Mouse (Mus musculus) bone marrow, adult 2 months (tissue): ENCODE results near the gene Prkn. TPM values are rescaled to one million over a fixed set of nuclear protein-coding genes. Genes with fewer than 3 reads are reported as not detected.

Source experiments
- H3K27ac ChIP-seq: fragments of 200-500 bp; 2 replicates; pipeline ENCODE4 v1.5.1; 2012; ENCODE audit warnings: low read depth, mild to moderate bottlenecking, control low read depth, inconsistent platforms, low read length; ENCODE audit not compliant: control insufficient read depth, poor library complexity, insufficient read depth
- H3K4me1 ChIP-seq: fragments of 200-500 bp; 2 replicates; pipeline ENCODE4 v1.6.1; 2011; ENCODE audit warnings: low read length; ENCODE audit not compliant: control insufficient read depth, insufficient read depth
- H3K4me3 ChIP-seq: fragments of 200-500 bp; replicated peaks from 2 replicates; pipeline ENCODE3; 2011; ENCODE audit warnings: mild to moderate bottlenecking, low read depth, low read length, control low read depth; ENCODE audit not compliant: control insufficient read depth
- CTCF ChIP-seq: fragments of 200-500 bp; IDR thresholded peaks from 2 replicates; pipeline ENCODE4 v1.5.1; 2011; ENCODE audit warnings: low read length, control low read depth; ENCODE audit not compliant: control insufficient read depth, insufficient read depth
- POLR2A ChIP-seq: fragments of 200-500 bp; IDR thresholded peaks from 2 replicates; pipeline ENCODE4 v1.6.1; 2011; ENCODE audit warnings: low read depth, mild to moderate bottlenecking, control low read depth, low read length, borderline replicate concordance; ENCODE audit not compliant: control insufficient read depth
- WGBS: fragments of 180-500 bp; shearing (Covaris S2); methylation state at CpG from one replicate; pipeline ENCODE4 v1.1.7; 2018; 5-methylcytosine and 5-hydroxymethylcytosine counted together
- polyA plus RNA-seq: library from polyadenylated mRNA; stranded (reverse); fragments of >200 nt; gene quantifications from 2 replicates; pipeline ENCODE4 v1.2.4, GENCODE M21; 2011; ENCODE audit warnings: low replicate concordance; ENCODE audit not compliant: missing spikeins, insufficient read depth, insufficient read length

The Prkn gene
- polyA plus RNA-seq, 1 experiment, result 2.5 TPM

DNA sequence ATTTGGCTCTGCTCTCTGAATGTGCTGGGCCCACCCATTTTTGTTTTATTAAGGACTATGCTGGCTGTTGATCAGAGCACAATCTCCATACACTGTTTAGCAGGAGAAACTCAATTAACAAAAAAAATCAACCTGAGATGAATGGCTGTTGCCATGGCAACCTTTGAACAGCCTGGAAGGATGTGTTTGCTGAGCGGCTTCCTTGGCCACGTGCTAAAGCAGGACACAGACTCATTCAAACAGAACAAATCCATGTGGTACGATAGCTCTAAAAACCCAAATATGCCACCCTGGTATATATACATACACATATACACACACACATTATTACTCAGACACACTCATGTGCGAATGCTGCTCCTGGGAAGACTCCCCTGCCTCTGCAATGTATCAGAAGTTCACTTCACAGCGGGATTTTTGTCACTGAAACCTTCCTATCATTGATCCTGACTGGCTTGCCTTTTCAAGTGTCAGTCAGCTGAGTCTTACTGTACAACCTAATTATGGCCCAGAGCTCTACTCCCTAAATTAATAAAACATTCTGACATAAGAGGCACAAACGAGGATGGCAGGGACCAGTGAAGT lies 236.2 kb downstream of the Prkn start:
- Histone ChIP-seq H3K27ac (no peak overlapping the region), H3K4me3 (no peak overlapping the region), H3K4me1 (no peaks in the 10 kb centered on the region)
- WGBS, result 78% methylated on average over 6 of the region's 6 CpGs
- TF ChIP-seq POLR2A (no peak), CTCF (no peak)

DNA sequence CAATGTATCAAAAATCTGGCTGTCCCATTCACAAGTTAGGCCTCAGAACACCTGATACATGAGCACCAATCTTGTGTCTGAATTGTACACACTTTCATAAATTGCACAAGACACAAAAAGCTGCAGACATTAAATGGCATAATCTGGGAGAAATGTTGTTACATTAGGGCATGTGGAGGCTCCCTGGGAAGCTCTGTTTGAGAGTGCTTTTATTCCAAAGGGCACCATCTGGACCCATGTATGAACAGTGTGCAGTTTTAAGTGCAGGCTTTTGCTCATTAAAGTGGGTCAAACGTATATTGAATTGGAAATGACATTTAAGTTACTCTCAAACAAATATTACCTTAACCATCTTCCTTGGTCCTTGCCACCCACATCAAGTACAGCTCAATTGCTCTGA lies 246.3 kb downstream of the Prkn start:
- no peaks in the 10 kb centered on the region for H3K4me1 ChIP-seq
- no peak overlapping the region for H3K4me3 ChIP-seq
- 61% methylated on average over 1 of the region's 1 CpGs for WGBS
- no peak overlapping the region for H3K27ac ChIP-seq
- TF ChIP-seq CTCF, result no peak
- TF ChIP-seq POLR2A, result no peak

DNA sequence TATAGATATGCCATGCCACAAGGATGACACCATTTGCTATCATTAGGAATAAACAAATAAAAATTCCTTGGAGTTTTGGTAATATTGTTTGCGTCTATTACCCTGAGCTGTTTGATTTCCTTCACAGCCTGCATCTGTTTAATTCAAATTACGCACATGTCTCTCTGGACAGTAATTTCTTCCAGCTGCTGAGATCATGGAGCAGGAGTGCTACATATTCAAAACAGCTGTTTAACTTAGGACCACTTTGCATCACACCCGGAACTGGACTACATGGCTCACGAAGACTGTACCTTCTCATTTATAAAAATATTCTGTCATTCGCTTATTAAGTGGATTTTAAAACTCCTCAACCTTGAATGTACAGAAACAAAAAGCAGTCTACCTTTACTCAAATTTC lies 246.9 kb downstream of the Prkn start:
- TF ChIP-seq POLR2A (no peak), CTCF (no peak)
- H3K4me3 ChIP-seq, result no peak overlapping the region
- WGBS, result 90% methylated on average over 5 of the region's 5 CpGs
- H3K4me1 ChIP-seq, result no peaks in the 10 kb centered on the region
- H3K27ac ChIP-seq, result no peak overlapping the region

DNA sequence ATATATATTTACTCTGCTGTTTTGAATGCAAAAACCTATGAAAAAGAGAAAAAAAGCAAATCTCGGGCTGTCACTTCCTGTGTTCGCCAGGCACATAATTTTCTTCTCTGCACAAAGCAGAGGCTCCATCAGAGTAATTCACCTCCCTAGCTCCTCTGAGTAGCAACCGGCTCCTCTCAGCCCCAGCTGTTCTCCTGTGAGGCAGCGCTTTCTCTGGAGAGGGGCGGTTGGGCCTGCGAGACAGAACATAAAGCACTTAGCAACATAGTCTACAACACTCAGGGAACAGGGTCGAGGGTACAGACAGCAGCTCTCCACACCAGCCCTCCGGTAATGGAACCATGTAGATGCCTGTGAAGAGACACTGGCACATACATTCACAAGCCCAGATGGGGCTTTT lies 247.6 kb downstream of the Prkn start:
- WGBS, result 73% methylated on average over 8 of the region's 8 CpGs
- Histone ChIP-seq H3K4me3 (no peak overlapping the region), H3K4me1 (no peaks in the 10 kb centered on the region), H3K27ac (no peak overlapping the region)
- TF ChIP-seq POLR2A (no peak), CTCF (no peak)

DNA sequence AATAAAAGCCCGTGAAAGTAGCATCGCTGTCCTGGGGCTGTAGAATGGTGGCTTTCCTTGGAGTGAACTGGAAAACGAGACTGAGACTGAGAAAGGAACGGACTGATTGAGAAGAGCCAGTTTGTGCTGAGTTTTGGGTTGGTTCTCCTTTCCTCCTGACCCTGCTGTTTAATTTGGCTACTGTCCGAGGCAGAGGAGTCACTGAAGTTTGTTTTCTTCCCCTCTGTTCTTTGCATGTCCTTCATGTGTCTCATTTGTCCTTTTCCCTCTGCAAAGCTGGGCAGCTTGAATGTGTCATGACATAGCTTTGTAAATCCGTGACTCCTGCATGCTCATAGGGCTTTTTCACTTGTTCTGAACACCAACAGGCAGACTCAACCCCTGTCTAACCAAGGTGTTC lies 249.2 kb downstream of the Prkn start:
- TF ChIP-seq POLR2A (no peak), CTCF (no peak)
- H3K27ac ChIP-seq, result no peak overlapping the region
- no peaks in the 10 kb centered on the region for H3K4me1 ChIP-seq
- no peak overlapping the region for H3K4me3 ChIP-seq
- 73% methylated on average over 6 of the region's 6 CpGs for WGBS

DNA sequence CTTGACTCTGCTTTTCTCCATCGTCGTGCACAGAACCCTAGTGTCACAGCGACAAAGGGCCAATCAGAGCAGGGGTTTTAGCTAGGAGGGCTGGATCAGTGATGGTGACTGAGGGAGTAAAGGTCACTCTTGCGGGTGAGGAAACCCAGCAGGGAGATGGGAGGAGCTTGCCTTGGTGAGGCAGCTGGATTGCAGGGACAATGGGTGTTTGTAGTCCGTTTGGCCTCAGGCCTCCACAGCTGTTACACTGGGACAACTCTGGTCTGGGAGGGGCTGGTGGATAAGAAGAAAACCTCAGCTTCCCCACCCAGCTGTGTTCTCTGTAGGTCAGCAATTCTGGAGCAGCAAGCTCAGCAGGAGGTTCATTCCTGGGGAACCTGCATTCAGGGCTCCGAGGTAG lies 252.7 kb downstream of the Prkn start:
- Histone ChIP-seq H3K4me1 (no peaks in the 10 kb centered on the region), H3K4me3 (no peak overlapping the region), H3K27ac (no peak overlapping the region)
- TF ChIP-seq POLR2A, result no peak
- no peak for TF ChIP-seq CTCF
- 66% methylated on average over 6 of the region's 6 CpGs for WGBS

DNA sequence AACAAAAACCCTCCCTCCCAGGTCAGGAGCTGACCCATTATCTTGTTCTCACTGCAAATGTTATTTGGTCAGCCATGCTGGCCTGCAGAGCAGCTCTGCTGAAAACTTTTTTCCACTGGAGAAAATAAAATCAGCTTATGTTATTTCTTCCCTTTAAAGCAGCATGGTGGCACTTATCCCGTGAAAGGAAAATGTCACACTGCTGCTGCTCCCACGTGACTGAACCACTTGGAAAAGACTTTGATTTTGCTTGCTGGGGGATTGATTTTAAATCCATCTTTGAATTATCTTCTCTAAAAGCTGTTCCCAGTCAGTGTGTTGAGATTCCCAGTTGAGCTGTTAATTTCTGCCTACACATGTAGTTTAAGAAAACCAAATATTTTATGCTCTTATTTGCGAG lies 253.1 kb downstream of the Prkn start:
- WGBS, result 70% methylated on average over 3 of the region's 3 CpGs
- TF ChIP-seq POLR2A (no peak), CTCF (no peak)
- Histone ChIP-seq H3K4me3 (no peak overlapping the region), H3K4me1 (no peaks in the 10 kb centered on the region), H3K27ac (no peak overlapping the region)

DNA sequence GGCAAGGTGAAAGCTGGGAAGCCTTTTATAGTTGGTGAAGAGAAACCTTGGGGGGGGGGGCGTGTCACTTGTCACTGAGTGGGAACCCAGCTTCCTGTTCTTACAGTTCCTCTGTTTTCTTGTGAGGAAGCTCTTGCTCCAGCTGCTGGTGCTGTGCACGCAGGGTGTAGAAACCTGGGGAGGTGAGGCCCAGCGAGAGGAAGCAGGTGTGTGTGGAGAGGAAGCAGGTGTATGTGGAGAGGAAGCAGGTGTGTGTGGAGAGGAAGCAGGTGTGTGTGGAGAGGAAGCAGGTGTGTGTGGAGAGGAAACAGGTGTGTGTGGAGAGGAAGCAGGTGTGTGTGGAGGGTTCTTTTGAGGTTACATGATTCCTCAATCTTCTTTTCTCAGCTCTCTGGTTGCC lies 266.8 kb downstream of the Prkn start:
- Histone ChIP-seq H3K27ac (no peak overlapping the region), H3K4me1 (no peaks in the 10 kb centered on the region), H3K4me3 (no peak overlapping the region)
- WGBS, result 53% methylated on average over 3 of the region's 3 CpGs
- TF ChIP-seq POLR2A (no peak), CTCF (no peak)

DNA sequence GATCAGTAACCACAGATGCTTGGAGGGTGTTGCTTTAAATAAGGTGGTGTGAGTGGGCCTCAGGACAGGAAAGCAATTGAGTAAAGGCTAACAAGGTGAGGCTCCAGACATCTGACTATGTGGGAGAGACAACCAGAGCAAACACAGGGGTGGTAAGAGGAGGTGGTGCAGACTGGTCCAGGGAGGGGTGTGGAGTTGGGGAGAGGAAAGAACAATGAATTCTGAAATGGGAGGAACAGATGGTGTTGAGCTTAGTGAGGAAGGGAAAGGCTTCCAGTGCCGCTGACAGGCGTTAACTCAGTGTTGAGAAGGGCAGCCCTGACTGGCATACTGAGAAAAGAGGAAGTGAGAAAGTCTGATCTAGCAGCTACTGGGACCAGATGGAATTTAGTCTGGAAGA lies 267.7 kb downstream of the Prkn start:
- Histone ChIP-seq H3K4me3 (no peak overlapping the region), H3K27ac (no peak overlapping the region), H3K4me1 (no peaks in the 10 kb centered on the region)
- WGBS, result 30% methylated on average over 2 of the region's 2 CpGs
- no peak for TF ChIP-seq CTCF
- TF ChIP-seq POLR2A, result no peak
